Mouse (Mus musculus) lung, adult 2 months (tissue): ENCODE data around the gene Doxl2.

Experiments used
- CTCF ChIP-seq: fragments of 200-500 bp; IDR thresholded peaks from 2 replicates; pipeline ENCODE4 v1.5.1; 2011; ENCODE audit warnings: mild to moderate bottlenecking, low read length, control low read depth; ENCODE audit not compliant: insufficient read depth
- POLR2A ChIP-seq: fragments of 200-500 bp; IDR thresholded peaks from 2 replicates; pipeline ENCODE4 v1.6.1; 2011; ENCODE audit warnings: low read depth, mild to moderate bottlenecking, control low read depth, low read length, borderline replicate concordance; ENCODE audit errors: extremely low read depth

DNA sequence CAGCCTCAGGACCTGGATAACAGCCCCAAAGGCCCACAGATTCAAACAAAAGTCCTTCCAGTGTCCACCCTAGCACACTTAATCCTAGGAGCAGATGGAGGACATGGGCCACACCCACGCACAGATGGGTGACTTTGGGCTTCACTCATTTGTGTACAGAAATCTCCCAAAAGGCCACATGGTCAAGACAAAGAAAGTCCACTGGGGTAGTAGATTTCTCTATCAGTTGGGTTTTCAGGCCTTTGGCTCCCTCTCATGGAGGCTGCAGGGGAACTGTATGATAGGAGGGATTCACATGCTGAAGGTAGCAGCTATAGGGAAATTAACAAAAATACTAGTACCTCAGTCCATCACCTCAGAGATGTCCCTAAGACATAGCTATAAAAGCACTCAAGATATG lies 16.7 kb upstream of the Doxl2 start:
- TF ChIP-seq CTCF (no peak), POLR2A (no peak)
